Mouse (Mus musculus) erythroblast, embryonic 14.5 days (primary cell): ENCODE data around the gene Gimap9.

Source experiments
- GATA1 ChIP-seq: IDR thresholded peaks from 2 replicates; pipeline ENCODE4 v1.6.1; 2012; ENCODE audit warnings: low read length, inconsistent platforms, mixed read lengths
- TAL1 ChIP-seq: IDR thresholded peaks from 3 replicates; pipeline ENCODE4 v1.6.1; 2012; ENCODE audit warnings: low read length, inconsistent platforms, mixed read lengths

DNA sequence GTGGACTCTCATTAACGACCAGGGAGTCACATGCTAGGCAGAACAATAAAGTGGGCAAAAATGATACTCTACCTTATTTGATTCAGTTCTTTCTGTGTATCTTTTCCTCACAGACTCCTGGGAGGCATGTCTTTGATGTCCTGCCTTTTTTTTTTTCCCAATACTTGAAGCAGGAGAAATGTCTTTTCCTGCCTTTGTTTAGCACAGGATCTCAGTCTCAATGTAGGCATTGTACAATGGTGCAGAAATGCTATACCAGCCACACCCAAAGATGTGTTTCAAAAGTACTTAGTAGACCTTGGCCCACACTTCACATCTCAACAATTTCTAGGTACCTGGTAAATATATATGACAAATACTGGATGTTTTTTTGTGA lies 21.6 kb downstream of the Gimap9 start:
- TF ChIP-seq TAL1 (no peak), GATA1 (no peak)
